ENCODE assay signal across 10 mouse cellular contexts in genomic region chr1:106603406-106603805, GRCm38 (mm10).
DNase-seq lines count a peak whose midpoint lies in the region; ATAC-seq lines count a peak whose summit lies in the region.
"Had no signal": no experiment of that assay in that cellular context is flagged by ENCODE, and none has a peak within 500 bp of the region (broad histone marks: within the 10 kb centered on the region; RNA-seq: fewer than 3 reads in every experiment).

No protein-coding gene starts in this region.

- no peaks in the 10 kb centered on the region for H3K27me3 ChIP-seq in heart, embryonic 15.5 days
- H3K27me3 ChIP-seq in embryonic facial prominence, embryonic 10.5 days (replicated peaks; ENCODE audit: low read depth, poor library complexity, severe bottlenecking) = no peaks in the 10 kb centered on the region
- H3K27me3 ChIP-seq in forebrain, embryonic 16.5 days (replicated peaks; ENCODE audit: control insufficient read depth, insufficient read depth, low read length) = no peaks in the 10 kb centered on the region
- no peaks in the 10 kb centered on the region for H3K27me3 ChIP-seq in limb, embryonic 13.5 days

- ATAC-seq in heart, embryonic 15.5 days (replicated peaks; ENCODE audit: insufficient number of reproducible peaks, insufficient read depth, low FRiP score, low read depth) = no peak
- peak; percentile 9; the same call in 1 of the 2 replicates for ATAC-seq in forebrain, embryonic 16.5 days
- ATAC-seq in limb, embryonic 13.5 days (ENCODE audit: low FRiP score, low read depth) = no peak
- ATAC-seq: liver, postnatal 0 days had no signal

- intact Hi-C loops in heart, postnatal 25 days (cut with DNase I) = no loop called here

- no peaks in the 10 kb centered on the region for H3K9me3 ChIP-seq in heart, embryonic 15.5 days (replicated peaks)
- no peaks in the 10 kb centered on the region for H3K9me3 ChIP-seq in embryonic facial prominence, embryonic 10.5 days
- no peaks in the 10 kb centered on the region for H3K9me3 ChIP-seq in forebrain, embryonic 16.5 days (ENCODE audit: control insufficient read depth, low read length)
- no peaks in the 10 kb centered on the region for H3K9me3 ChIP-seq in limb, embryonic 13.5 days

- WGBS in heart, embryonic 15.5 days = 23% methylated on average over 4 of the region's 4 CpGs
- WGBS in embryonic facial prominence, embryonic 10.5 days = 64% methylated on average over 4 of the region's 4 CpGs
- 43% methylated on average over 4 of the region's 4 CpGs for WGBS in forebrain, embryonic 16.5 days
- 59% methylated on average over 4 of the region's 4 CpGs for WGBS in limb, embryonic 13.5 days

- H3K9ac ChIP-seq in heart, embryonic 15.5 days = no peak overlapping the region
- H3K9ac ChIP-seq in forebrain, embryonic 16.5 days (replicated peaks; ENCODE audit: low read depth, low read length) = no peak overlapping the region
- no peak overlapping the region for H3K9ac ChIP-seq in limb, embryonic 13.5 days
- H3K9ac ChIP-seq: liver, postnatal 0 days had no signal

- peak overlapping the region; percentile 27 for H3K4me2 ChIP-seq in heart, embryonic 15.5 days
- peak overlapping the region; percentile 24; the same call in 1 of the 2 replicates for H3K4me2 ChIP-seq in forebrain, embryonic 16.5 days (ENCODE audit: low read length)
- H3K4me2 ChIP-seq in limb, embryonic 13.5 days (replicated peaks) = peak overlapping the region; percentile 14; the same call in 1 of the 2 replicates

- H3K36me3 ChIP-seq in heart, embryonic 15.5 days = no peaks in the 10 kb centered on the region
- H3K36me3 ChIP-seq in embryonic facial prominence, embryonic 10.5 days (replicated peaks) = no peaks in the 10 kb centered on the region
- no peaks in the 10 kb centered on the region for H3K36me3 ChIP-seq in forebrain, embryonic 16.5 days (ENCODE audit: control insufficient read depth, insufficient read depth)
- H3K36me3 ChIP-seq in limb, embryonic 13.5 days = no peaks in the 10 kb centered on the region

- peak overlapping the region; percentile 17 for H3K27ac ChIP-seq in heart, embryonic 15.5 days
- peak overlapping the region; percentile 40; the same call in 1 of the 2 replicates for H3K27ac ChIP-seq in embryonic facial prominence, embryonic 10.5 days (replicated peaks)
- 0 out of 2 replicates have a peak overlapping the region, but pooled peaks have one; percentile 28 for H3K27ac ChIP-seq in forebrain, embryonic 16.5 days (ENCODE audit: low read length)
- H3K27ac ChIP-seq in limb, embryonic 13.5 days = peak overlapping the region; percentile 67; the same call in 1 of the 2 replicates

- H3K4me1 ChIP-seq in heart, embryonic 15.5 days (replicated peaks) = peaks cover 20% of the 10 kb centered on the region
- H3K4me1 ChIP-seq in embryonic facial prominence, embryonic 10.5 days = peaks cover 15% of the 10 kb centered on the region
- H3K4me1 ChIP-seq in forebrain, embryonic 16.5 days (replicated peaks; ENCODE audit: control insufficient read depth, insufficient read depth, low read length) = peaks cover 19% of the 10 kb centered on the region
- H3K4me1 ChIP-seq in limb, embryonic 13.5 days = peaks cover 67% of the 10 kb centered on the region

- no peak for DNase-seq in heart, postnatal 25 days (ENCODE audit: low spot score)
- no peak for DNase-seq in embryonic facial prominence, embryonic 10.5 days (ENCODE audit: low spot score)
- DNase-seq in gastrocnemius, adult 18-20 months (ENCODE audit: low spot score) = no peak
- DNase-seq in urinary bladder, adult 18-20 months (ENCODE audit: low spot score in 2 of 2) = no peak
- no peak for DNase-seq in ovary, adult 18-20 months (ENCODE audit: low spot score)
- DNase-seq: kidney, adult 18-20 months; liver, postnatal 0 days had no signal

- no peak overlapping the region for H3K4me3 ChIP-seq in heart, embryonic 15.5 days
- H3K4me3 ChIP-seq in embryonic facial prominence, embryonic 10.5 days = no peak overlapping the region
- no peak overlapping the region for H3K4me3 ChIP-seq in forebrain, embryonic 16.5 days (replicated peaks; ENCODE audit: low read length)
- no peak overlapping the region for H3K4me3 ChIP-seq in limb, embryonic 13.5 days

Comparison
In these comparisons a context has a peak if more than half of its experiments do, and no peak if none do; other contexts are left out.
1. H3K27ac ChIP-seq: peak in every context shown above with its lines; median percentile 67 in limb, embryonic 13.5 days; 40 in embryonic facial prominence, embryonic 10.5 days; 28 in forebrain, embryonic 16.5 days; 17 in heart, embryonic 15.5 days.